Mouse (Mus musculus): Measurements from ENCODE around the gene Adamtsl1. TPM values are rescaled to one million over a fixed set of nuclear protein-coding genes. Genes with fewer than 3 reads are reported as not detected.

The Adamtsl1 gene
- polyA plus RNA-seq, 1 experiment from 2014 or later = 3.0 TPM

- Histone ChIP-seq H3K4me3 (no peak overlapping the region), H3K4me1 (no peaks in the 10 kb centered on the region), H3K9me3 (no peaks in the 10 kb centered on the region), H3K36me3 (replicated peaks) (no peaks in the 10 kb centered on the region), H3K27ac (no peak overlapping the region), H3K27me3 (ENCODE audit: poor library complexity, severe bottlenecking) (no peaks in the 10 kb centered on the region)
- WGBS = 82% methylated on average over 3 of the region's 3 CpGs
- no peak for DNase-seq (ENCODE audit: extremely low spot score, low spot score)
Observed at GRCm38 (mm10) chr4:86233197-86233596, 719.2 kb downstream of the Adamtsl1 start.

- WGBS = 64% methylated on average over 2 of the region's 2 CpGs
- no peak for DNase-seq (ENCODE audit: extremely low spot score, low spot score)
Observed at GRCm38 (mm10) chr4:86241854-86242424, 728.0 kb downstream of the Adamtsl1 start.

GRCm38 (mm10) chr4:86270085-86270484, 756.1 kb downstream of the Adamtsl1 start:
- no peak for DNase-seq (ENCODE audit: extremely low spot score, low spot score)
- Histone ChIP-seq H3K4me3 (no peak overlapping the region), H3K4me1 (no peaks in the 10 kb centered on the region), H3K9me3 (no peaks in the 10 kb centered on the region), H3K36me3 (replicated peaks) (no peaks in the 10 kb centered on the region), H3K27me3 (ENCODE audit: poor library complexity, severe bottlenecking) (no peaks in the 10 kb centered on the region), H3K27ac (no peak overlapping the region)
- 80% methylated on average over 2 of the region's 2 CpGs for WGBS

More at GRCm38 (mm10) chr4:86241854-86242424, 728.0 kb downstream of the Adamtsl1 start:
- Histone ChIP-seq H3K27ac (no peak overlapping the region), H3K27me3 (ENCODE audit: poor library complexity, severe bottlenecking) (no peaks in the 10 kb centered on the region), H3K9me3 (no peaks in the 10 kb centered on the region), H3K4me1 (peaks cover 11% of the 10 kb centered on the region), H3K36me3 (replicated peaks) (no peaks in the 10 kb centered on the region), H3K4me3 (no peak overlapping the region)

GRCm38 (mm10) chr4:86273703-86274355, 759.9 kb downstream of the Adamtsl1 start:
- Histone ChIP-seq H3K36me3 (replicated peaks) (no peaks in the 10 kb centered on the region), H3K27me3 (ENCODE audit: poor library complexity, severe bottlenecking) (peaks cover 8% of the 10 kb centered on the region; the same call in 1 of the 2 replicates), H3K4me1 (peaks cover 13% of the 10 kb centered on the region), H3K4me3 (no peak overlapping the region), H3K27ac (no peak overlapping the region), H3K9me3 (no peaks in the 10 kb centered on the region)
- DNase-seq (ENCODE audit: extremely low spot score, low spot score) = no peak
- 74% methylated on average over 6 of the region's 6 CpGs for WGBS

- no peak for DNase-seq (ENCODE audit: extremely low spot score, low spot score)
- WGBS = 83% methylated on average over 2 of the region's 2 CpGs
- Histone ChIP-seq H3K4me3 (no peak overlapping the region), H3K27ac (no peak overlapping the region), H3K9me3 (no peaks in the 10 kb centered on the region), H3K36me3 (replicated peaks) (no peaks in the 10 kb centered on the region), H3K27me3 (ENCODE audit: poor library complexity, severe bottlenecking) (peaks cover 8% of the 10 kb centered on the region; the same call in 1 of the 2 replicates), H3K4me1 (peaks cover 15% of the 10 kb centered on the region)
Observed at GRCm38 (mm10) chr4:86274663-86275062, 760.7 kb downstream of the Adamtsl1 start.

GRCm38 (mm10) chr4:86276021-86276813, 762.2 kb downstream of the Adamtsl1 start:
- WGBS = 76% methylated on average over 14 of the region's 14 CpGs
- Histone ChIP-seq H3K4me1 (peaks cover 15% of the 10 kb centered on the region), H3K9me3 (no peaks in the 10 kb centered on the region), H3K4me3 (no peak overlapping the region), H3K36me3 (replicated peaks) (no peaks in the 10 kb centered on the region), H3K27ac (no peak overlapping the region), H3K27me3 (ENCODE audit: poor library complexity, severe bottlenecking) (peaks cover 8% of the 10 kb centered on the region; the same call in 1 of the 2 replicates)
- no peak for DNase-seq (ENCODE audit: extremely low spot score, low spot score)

GRCm38 (mm10) chr4:86278546-86278945, 764.6 kb downstream of the Adamtsl1 start:
- no peak for DNase-seq (ENCODE audit: extremely low spot score, low spot score)
- WGBS = 57% methylated on average over 5 of the region's 5 CpGs

GRCm38 (mm10) chr4:86286572-86286971, 772.6 kb downstream of the Adamtsl1 start:
- no peak overlapping the region for H3K27ac ChIP-seq
- peaks cover 15% of the 10 kb centered on the region for H3K4me1 ChIP-seq
- no peak overlapping the region for H3K4me3 ChIP-seq
- DNase-seq (ENCODE audit: extremely low spot score, low spot score) = no peak
- no peaks in the 10 kb centered on the region for H3K9me3 ChIP-seq
- no peaks in the 10 kb centered on the region for H3K27me3 ChIP-seq (ENCODE audit: poor library complexity, severe bottlenecking)
- H3K36me3 ChIP-seq (replicated peaks) = no peaks in the 10 kb centered on the region
- WGBS = 84% methylated on average over 1 of the region's 1 CpGs

More at GRCm38 (mm10) chr4:86278546-86278945, 764.6 kb downstream of the Adamtsl1 start:
- Histone ChIP-seq H3K27ac (no peak overlapping the region), H3K27me3 (ENCODE audit: poor library complexity, severe bottlenecking) (peaks cover 8% of the 10 kb centered on the region; the same call in 1 of the 2 replicates), H3K9me3 (no peaks in the 10 kb centered on the region), H3K4me1 (peaks cover 15% of the 10 kb centered on the region), H3K4me3 (no peak overlapping the region), H3K36me3 (replicated peaks) (no peaks in the 10 kb centered on the region)

- no peaks in the 10 kb centered on the region for H3K36me3 ChIP-seq (replicated peaks)
- H3K4me3 ChIP-seq = no peak overlapping the region
- H3K27ac ChIP-seq = no peak overlapping the region
- H3K9me3 ChIP-seq = no peaks in the 10 kb centered on the region
- no peak for DNase-seq (ENCODE audit: extremely low spot score, low spot score)
- peaks cover 15% of the 10 kb centered on the region for H3K4me1 ChIP-seq
- H3K27me3 ChIP-seq (ENCODE audit: poor library complexity, severe bottlenecking) = no peaks in the 10 kb centered on the region
- WGBS = 90% methylated on average over 4 of the region's 4 CpGs
Observed at GRCm38 (mm10) chr4:86288264-86288663, 774.3 kb downstream of the Adamtsl1 start.

- no peak overlapping the region for H3K4me3 ChIP-seq
- H3K27ac ChIP-seq = peak overlapping the region; percentile 52; the same call in 1 of the 2 replicates
- DNase-seq (ENCODE audit: extremely low spot score, low spot score) = no peak
- no peaks in the 10 kb centered on the region for H3K36me3 ChIP-seq (replicated peaks)
- WGBS = 71% methylated on average over 12 of the region's 12 CpGs
- no peaks in the 10 kb centered on the region for H3K9me3 ChIP-seq
- H3K27me3 ChIP-seq (ENCODE audit: poor library complexity, severe bottlenecking) = no peaks in the 10 kb centered on the region
- H3K4me1 ChIP-seq = peaks cover 15% of the 10 kb centered on the region
Observed at GRCm38 (mm10) chr4:86289511-86290273, 775.7 kb downstream of the Adamtsl1 start.

- no peaks in the 10 kb centered on the region for H3K36me3 ChIP-seq (replicated peaks)
- peaks cover 6% of the 10 kb centered on the region; the same call in 1 of the 2 replicates for H3K9me3 ChIP-seq
- H3K4me3 ChIP-seq = no peak overlapping the region
- peaks cover 19% of the 10 kb centered on the region for H3K4me1 ChIP-seq
- H3K27me3 ChIP-seq (ENCODE audit: poor library complexity, severe bottlenecking) = no peaks in the 10 kb centered on the region
- DNase-seq (ENCODE audit: extremely low spot score, low spot score) = no peak
- WGBS = 47% methylated on average over 2 of the region's 2 CpGs
- H3K27ac ChIP-seq = peak overlapping the region; percentile 62; the same call in 1 of the 2 replicates
Observed at GRCm38 (mm10) chr4:86294828-86295251, 780.9 kb downstream of the Adamtsl1 start.

- Histone ChIP-seq H3K9me3 (peaks cover 6% of the 10 kb centered on the region; the same call in 1 of the 2 replicates), H3K36me3 (replicated peaks) (no peaks in the 10 kb centered on the region), H3K27me3 (ENCODE audit: poor library complexity, severe bottlenecking) (no peaks in the 10 kb centered on the region), H3K27ac (no peak overlapping the region), H3K4me1 (no peaks in the 10 kb centered on the region), H3K4me3 (no peak overlapping the region)
- DNase-seq (ENCODE audit: extremely low spot score, low spot score) = no peak
- WGBS = 90% methylated on average over 6 of the region's 6 CpGs
Observed at GRCm38 (mm10) chr4:86301469-86301868, 787.5 kb downstream of the Adamtsl1 start.
